Mouse (Mus musculus): Measurements from ENCODE around the gene Adamts9.

Gene Adamts9

GRCm38 (mm10) chr6:92928261-92928660 lies 15.0 kb downstream of the Adamts9 start:
- no peak for DNase-seq (ENCODE audit: low read depth, low spot score)

GRCm38 (mm10) chr6:92924536-92924935 lies 18.8 kb downstream of the Adamts9 start:
- no peak for DNase-seq (ENCODE audit: low read depth, low spot score)

GRCm38 (mm10) chr6:92921843-92922242 lies 21.4 kb downstream of the Adamts9 start:
- no peak for DNase-seq (ENCODE audit: low read depth, low spot score)

- no peak for DNase-seq (ENCODE audit: low read depth, low spot score)
Observed at GRCm38 (mm10) chr6:92920938-92921689, 22.2 kb downstream of the Adamts9 start.

GRCm38 (mm10) chr6:92910611-92911010 lies 32.7 kb downstream of the Adamts9 start:
- no peak for DNase-seq (ENCODE audit: low read depth, low spot score)

- DNase-seq (ENCODE audit: low read depth, low spot score), result no peak
Observed at GRCm38 (mm10) chr6:92909361-92909760, 33.9 kb downstream of the Adamts9 start.

GRCm38 (mm10) chr6:92905922-92906321 lies 37.4 kb downstream of the Adamts9 start:
- no peak for DNase-seq (ENCODE audit: low read depth, low spot score)

- no peak for DNase-seq (ENCODE audit: low read depth, low spot score)
Observed at GRCm38 (mm10) chr6:92904491-92904890, 38.8 kb downstream of the Adamts9 start.

- no peak for DNase-seq (ENCODE audit: low read depth, low spot score)
Observed at GRCm38 (mm10) chr6:92904037-92904436, 39.3 kb downstream of the Adamts9 start.

- DNase-seq (ENCODE audit: low read depth, low spot score), result no peak
Observed at GRCm38 (mm10) chr6:92891535-92891934, 51.8 kb downstream of the Adamts9 start.

- DNase-seq (ENCODE audit: low read depth, low spot score), result no peak
Observed at GRCm38 (mm10) chr6:92883131-92883900, 60.0 kb downstream of the Adamts9 start.

GRCm38 (mm10) chr6:92882446-92882845 lies 60.8 kb downstream of the Adamts9 start:
- no peak for DNase-seq (ENCODE audit: low read depth, low spot score)

- no peak for DNase-seq (ENCODE audit: low read depth, low spot score)
Observed at GRCm38 (mm10) chr6:92879700-92880265, 63.5 kb downstream of the Adamts9 start.

- DNase-seq (ENCODE audit: low read depth, low spot score), result no peak
Observed at GRCm38 (mm10) chr6:92878771-92879170, 64.5 kb downstream of the Adamts9 start.

- no peak for DNase-seq (ENCODE audit: low read depth, low spot score)
Observed at GRCm38 (mm10) chr6:92877236-92877635, 66.1 kb downstream of the Adamts9 start.

- DNase-seq (ENCODE audit: low read depth, low spot score), result no peak
Observed at GRCm38 (mm10) chr6:92876121-92876520, 67.2 kb downstream of the Adamts9 start.

GRCm38 (mm10) chr6:92875340-92875739 lies 68.0 kb downstream of the Adamts9 start:
- DNase-seq (ENCODE audit: low read depth, low spot score), result no peak

- no peak for DNase-seq (ENCODE audit: low read depth, low spot score)
Observed at GRCm38 (mm10) chr6:92874854-92875253, 68.4 kb downstream of the Adamts9 start.

GRCm38 (mm10) chr6:92872766-92873165 lies 70.5 kb downstream of the Adamts9 start:
- no peak for DNase-seq (ENCODE audit: low read depth, low spot score)

- no peak for DNase-seq (ENCODE audit: low read depth, low spot score)
Observed at GRCm38 (mm10) chr6:92871813-92872212, 71.5 kb downstream of the Adamts9 start.

GRCm38 (mm10) chr6:92869582-92870219 lies 73.6 kb downstream of the Adamts9 start:
- DNase-seq (ENCODE audit: low read depth, low spot score), result no peak

GRCm38 (mm10) chr6:92869089-92869581 lies 74.2 kb downstream of the Adamts9 start, which contains the start of gene Gm15737:
Gene Gm15737, plus strand, starts transcription at chr6:92869357.
- DNase-seq (ENCODE audit: low read depth, low spot score), result peak; percentile 48
